Mouse (Mus musculus) liver, postnatal 0 days (tissue): ENCODE results near the gene Tmem238l. TPM values are rescaled to one million over a fixed set of nuclear protein-coding genes. Genes with fewer than 3 reads are reported as not detected.

Source experiments
- ATAC-seq: fragments of 200-750 bp; cut with Nextera tagmentation; 2 replicates; pipeline ENCODE4 v1.8.0; 2017; ENCODE audit warnings: mild to moderate bottlenecking, moderate library complexity
- DNase-seq: peaks from one replicate; pipeline ENCODE4 v3.0.0-alpha.2; 2016
- H3K27ac ChIP-seq: fragments of 300-500 bp; sonication (generic); 2 replicates; pipeline ENCODE4 v1.5.1; 2014; ENCODE audit warnings: antibody characterized with exemption, moderate library complexity, mild to moderate bottlenecking, low read depth
- H3K27me3 ChIP-seq: fragments of 300-500 bp; sonication (generic); 2 replicates; pipeline ENCODE4 v1.6.1; 2014; ENCODE audit warnings: low read length, control low read depth, mixed read lengths; ENCODE audit not compliant: insufficient read depth
- H3K36me3 ChIP-seq: fragments of 300-500 bp; sonication (generic); replicated peaks from 2 replicates; pipeline ENCODE4 v1.6.1; 2014; ENCODE audit warnings: mild to moderate bottlenecking, control low read depth, low read length, moderate library complexity, mixed read lengths; ENCODE audit not compliant: insufficient read depth
- H3K4me1 ChIP-seq: fragments of 300-500 bp; sonication (generic); 2 replicates; pipeline ENCODE4 v1.6.1; 2014; ENCODE audit warnings: antibody characterized with exemption, mild to moderate bottlenecking, control low read depth; ENCODE audit not compliant: insufficient read depth
- H3K4me2 ChIP-seq: fragments of 300-500 bp; sonication (generic); 2 replicates; pipeline ENCODE4 v1.6.1; 2014; ENCODE audit warnings: low read depth, mild to moderate bottlenecking, low read length, moderate library complexity, mixed read lengths
- H3K4me3 ChIP-seq: fragments of 300-500 bp; sonication (generic); 2 replicates; pipeline ENCODE4 v1.5.1; 2014; ENCODE audit warnings: low read depth, low read length
- H3K9ac ChIP-seq: fragments of 300-500 bp; sonication (generic); replicated peaks from 2 replicates; pipeline ENCODE4 v1.6.1; 2014; ENCODE audit warnings: mild to moderate bottlenecking, moderate library complexity
- H3K9me3 ChIP-seq: fragments of 300-500 bp; sonication (generic); 2 replicates; pipeline ENCODE4 v1.6.1; 2016; ENCODE audit warnings: mild to moderate bottlenecking, control low read depth, low read length, mixed read lengths
- CTCF ChIP-seq: sonication (generic); IDR thresholded peaks from 2 replicates; pipeline ENCODE4 v1.5.1; 2016; ENCODE audit warnings: antibody characterized with exemption, low read depth
- EP300 ChIP-seq: IDR thresholded peaks from 2 replicates; pipeline ENCODE4 v1.6.1; 2016; ENCODE audit warnings: antibody characterized with exemption, low read depth, mild to moderate bottlenecking
- WGBS: fragments of 180-500 bp; shearing (Covaris S2); extraction: QIAGEN DNeasy Blood & Tissue Kit; methylation state at CpG from one replicate; pipeline ENCODE4 v1.1.7; 2014; ENCODE audit not compliant: insufficient replicate concordance; 5-methylcytosine and 5-hydroxymethylcytosine counted together
- polyA plus RNA-seq: library from polyadenylated mRNA; unstranded; fragments of >200 nt; fragmentation: Nextera tagmentation; extraction: Ambion mirVana; gene quantifications from 2 replicates; pipeline ENCODE4 v1.2.1, GENCODE M21; 2015

Tmem238l gene
- polyA plus RNA-seq, 1 experiment from 2014 or later, result not detected

DNA sequence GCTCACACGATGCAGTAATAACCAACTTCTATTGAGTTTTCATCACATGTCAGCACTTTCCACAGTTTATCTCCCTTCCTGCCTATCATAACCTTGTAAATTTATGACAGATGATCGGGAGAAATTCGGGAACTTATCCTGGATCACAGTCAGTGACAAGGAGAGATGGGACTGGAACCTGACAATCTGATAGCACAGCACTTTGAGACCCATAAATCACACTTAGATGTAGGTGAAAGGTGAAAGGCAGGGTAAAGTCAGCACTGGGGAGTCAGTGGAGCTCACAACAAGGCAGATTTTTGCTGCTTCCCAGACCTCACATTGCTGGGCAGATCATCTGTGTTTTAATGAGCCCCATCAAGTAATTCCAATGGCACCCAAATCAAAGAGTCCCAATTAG lies 17.1 kb downstream of the Tmem238l start:
- no peak overlapping the region for H3K4me2 ChIP-seq
- H3K4me1 ChIP-seq, result no peaks in the 10 kb centered on the region
- WGBS, result 57% methylated on average over 3 of the region's 3 CpGs
- DNase-seq (no peak), ATAC-seq (no peak)
- TF ChIP-seq CTCF, result no peak
- TF ChIP-seq EP300, result no peak
- H3K4me3 ChIP-seq, result no peak overlapping the region
- H3K27ac ChIP-seq, result no peak overlapping the region
- no peak overlapping the region for H3K9ac ChIP-seq
- H3K27me3 ChIP-seq, result no peaks in the 10 kb centered on the region
- no peaks in the 10 kb centered on the region for H3K9me3 ChIP-seq
- no peaks in the 10 kb centered on the region for H3K36me3 ChIP-seq

DNA sequence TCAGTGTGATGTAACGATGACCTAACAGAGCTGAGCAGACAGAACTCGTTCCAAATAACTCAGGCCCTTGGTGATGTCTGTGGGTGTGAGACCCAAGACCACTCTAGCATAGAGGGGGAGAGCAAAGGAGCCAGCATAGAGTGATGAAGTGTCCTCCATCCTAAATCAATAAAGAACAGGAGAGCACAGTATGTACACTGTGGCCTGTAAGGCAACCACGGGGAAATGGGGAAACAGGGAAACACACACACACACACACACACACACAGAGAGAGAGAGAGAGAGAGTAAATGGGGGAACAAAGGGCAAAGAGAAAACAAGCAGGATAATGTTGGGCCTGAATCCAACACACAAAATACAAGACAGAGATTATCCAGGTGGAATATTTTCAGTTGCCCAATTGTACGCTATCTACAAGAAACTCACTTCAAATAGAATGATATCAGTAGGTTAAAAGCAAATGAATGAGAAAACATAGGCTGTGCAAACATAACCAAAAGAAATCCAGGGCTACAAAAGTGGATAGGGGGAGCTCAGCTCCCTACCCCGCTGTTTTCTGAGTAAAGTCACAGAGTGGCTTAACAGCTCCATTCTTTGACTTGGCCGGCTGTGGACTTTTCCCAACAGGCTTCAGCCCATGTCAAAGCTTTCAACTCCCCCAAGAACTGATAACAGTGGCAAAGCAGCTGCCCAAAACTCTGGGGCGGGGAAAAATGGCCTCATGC lies 19.3 kb downstream of the Tmem238l start:
- Histone ChIP-seq H3K4me2 (no peak overlapping the region), H3K36me3 (no peaks in the 10 kb centered on the region), H3K4me3 (no peak overlapping the region), H3K9ac (no peak overlapping the region), H3K9me3 (no peaks in the 10 kb centered on the region), H3K27ac (no peak overlapping the region), H3K27me3 (no peaks in the 10 kb centered on the region), H3K4me1 (no peaks in the 10 kb centered on the region)
- DNase-seq, result no peak
- 75% methylated on average over 7 of the region's 7 CpGs for WGBS
- no peak for TF ChIP-seq CTCF
- TF ChIP-seq EP300, result no peak
- no peak for ATAC-seq

DNA sequence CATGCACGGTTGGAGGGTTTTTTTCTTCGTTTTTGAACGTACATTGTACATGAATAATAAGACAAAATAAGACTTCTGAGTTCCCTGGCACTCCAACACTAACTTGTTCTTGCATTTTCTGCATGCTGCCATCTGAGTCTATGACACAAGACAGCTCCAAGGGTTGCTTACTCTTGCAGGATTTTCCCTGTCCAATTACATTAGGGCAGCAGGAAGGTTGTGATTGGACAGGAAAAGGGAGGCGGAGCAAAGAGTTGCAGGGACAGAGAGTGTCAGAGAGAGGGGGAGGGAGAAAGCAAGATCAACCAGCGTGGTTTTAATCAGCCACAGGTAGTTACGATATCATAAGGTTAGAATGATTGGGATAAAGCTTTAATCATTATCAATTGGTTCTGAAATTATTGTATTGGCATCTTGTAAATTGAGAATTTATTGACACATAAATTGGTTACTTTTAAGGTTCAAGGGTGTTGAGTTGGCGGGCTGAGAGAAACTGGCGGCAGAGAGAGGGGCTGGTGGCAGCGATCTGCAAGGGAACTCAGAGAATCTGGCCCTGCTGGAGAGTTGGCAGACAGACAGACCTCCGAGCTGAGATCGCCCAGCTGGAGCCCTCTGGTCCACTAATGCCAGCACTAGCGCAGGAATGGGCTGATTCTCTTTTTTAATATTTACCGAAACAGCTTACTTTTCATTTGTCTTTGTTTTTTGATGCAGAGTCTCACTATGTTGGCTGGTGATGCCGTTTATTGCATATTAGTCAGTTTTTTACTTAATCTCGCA lies 25.1 kb downstream of the Tmem238l start:
- Histone ChIP-seq H3K9me3 (no peaks in the 10 kb centered on the region), H3K4me2 (no peak overlapping the region), H3K4me3 (no peak overlapping the region), H3K27me3 (0 out of 2 replicates have a peak, but pooled peaks cover 8% of the 10 kb centered on the region), H3K4me1 (peaks cover 5% of the 10 kb centered on the region; the same call in 1 of the 2 replicates), H3K27ac (no peak overlapping the region), H3K36me3 (no peaks in the 10 kb centered on the region), H3K9ac (no peak overlapping the region)
- no peak for ATAC-seq
- no peak for TF ChIP-seq CTCF
- no peak for TF ChIP-seq EP300
- 70% methylated on average over 15 of the region's 15 CpGs for WGBS
- no peak for DNase-seq

DNA sequence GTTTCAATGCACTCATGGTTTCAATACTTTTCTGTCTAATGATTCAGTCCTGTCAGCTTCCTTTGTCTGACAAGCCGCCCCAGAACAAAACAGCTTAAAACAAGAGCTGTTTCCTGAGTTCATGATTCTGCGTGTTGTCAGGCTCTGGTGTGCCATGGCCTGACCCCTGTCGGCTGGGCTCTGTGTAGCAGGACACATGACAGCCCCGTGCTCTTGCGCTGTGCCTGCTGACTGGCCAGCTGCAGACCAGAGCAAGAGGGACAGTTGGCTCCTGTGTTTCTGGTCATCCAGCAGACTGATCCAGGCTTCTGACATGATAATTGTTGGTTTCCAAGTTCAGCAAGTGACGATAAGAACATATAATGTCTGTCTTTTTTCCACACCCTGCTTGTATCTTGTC lies 26.4 kb downstream of the Tmem238l start:
- Histone ChIP-seq H3K27ac (no peak overlapping the region), H3K9me3 (no peaks in the 10 kb centered on the region), H3K9ac (no peak overlapping the region), H3K27me3 (0 out of 2 replicates have a peak, but pooled peaks cover 8% of the 10 kb centered on the region), H3K4me2 (no peak overlapping the region), H3K4me1 (peaks cover 5% of the 10 kb centered on the region; the same call in 1 of the 2 replicates), H3K4me3 (no peak overlapping the region), H3K36me3 (no peaks in the 10 kb centered on the region)
- ATAC-seq (no peak), DNase-seq (peak; percentile 39)
- WGBS, result 36% methylated on average over 6 of the region's 6 CpGs
- TF ChIP-seq EP300, result no peak
- TF ChIP-seq CTCF, result peak; percentile 57

DNA sequence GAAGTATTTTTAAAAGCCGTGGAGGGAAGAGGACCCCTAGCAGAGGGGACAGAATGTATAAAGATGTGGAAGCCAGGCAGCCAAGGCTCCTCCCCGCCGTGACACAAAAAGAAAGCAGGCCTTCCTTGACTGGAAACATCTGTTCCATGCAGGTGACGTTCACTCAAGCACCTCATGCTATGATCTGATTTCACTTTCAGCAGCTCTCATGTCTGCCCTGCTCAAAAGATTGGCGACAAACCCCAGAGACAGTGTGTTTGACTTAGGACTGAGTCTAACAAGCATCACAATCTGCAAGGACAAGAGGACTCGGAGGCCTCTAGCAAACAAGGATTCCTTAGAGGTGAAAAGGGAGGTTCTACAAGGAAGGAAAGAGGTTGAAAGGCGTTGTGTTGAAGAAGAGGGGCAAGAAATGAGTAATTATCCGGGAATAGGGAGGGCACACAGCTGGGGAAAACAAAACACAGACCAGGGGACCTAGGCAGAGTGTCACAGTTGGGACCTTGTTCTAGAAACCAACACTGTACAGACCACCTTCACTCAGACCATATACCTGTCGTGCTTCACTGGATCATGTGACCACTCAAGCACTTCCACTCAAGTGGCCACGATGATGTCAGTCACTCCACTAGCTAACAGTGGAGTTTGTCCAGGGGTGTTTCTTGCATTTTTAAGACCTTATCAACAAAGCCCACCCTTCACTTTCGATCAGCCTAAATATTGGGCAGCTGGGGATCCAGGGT lies 27.2 kb downstream of the Tmem238l start:
- H3K36me3 ChIP-seq, result no peaks in the 10 kb centered on the region
- H3K9me3 ChIP-seq, result no peaks in the 10 kb centered on the region
- WGBS, result 59% methylated on average over 11 of the region's 11 CpGs
- DNase-seq, result no peak
- no peak for TF ChIP-seq CTCF
- no peak for TF ChIP-seq EP300
- H3K27ac ChIP-seq, result no peak overlapping the region
- no peak overlapping the region for H3K4me3 ChIP-seq
- H3K9ac ChIP-seq, result no peak overlapping the region
- peaks cover 5% of the 10 kb centered on the region; the same call in 1 of the 2 replicates for H3K4me1 ChIP-seq
- H3K4me2 ChIP-seq, result no peak overlapping the region
- 0 out of 2 replicates have a peak, but pooled peaks cover 8% of the 10 kb centered on the region for H3K27me3 ChIP-seq
- no peak for ATAC-seq
